Mouse (Mus musculus) MEL (cell line): ENCODE data around the gene Trabd. TPM values are rescaled to one million over a fixed set of nuclear protein-coding genes. Genes with fewer than 3 reads are reported as not detected.

Experiments used
- DNase-seq: peaks from one replicate; pipeline ENCODE4 v3.0.0; 2011; ENCODE audit warnings: low read depth, low spot score
- H3K27ac ChIP-seq: 2 replicates; pipeline ENCODE4 v1.5.1; 2012; ENCODE audit warnings: low read depth, mild to moderate bottlenecking, control low read depth, low read length, moderate library complexity; ENCODE audit not compliant: control insufficient read depth
- H3K27me3 ChIP-seq, 2 experiments: fragments of 150-350 bp in 1 of 2; sonication (generic) in 1 of 2; 2 replicates each; pipeline ENCODE4 v1.6.1; 2012; ENCODE audit warnings: low read length in 2 of 2, mild to moderate bottlenecking in 2 of 2, improper control_type of control experiment in 1 of 2, moderate library complexity in 1 of 2; ENCODE audit not compliant: insufficient read depth in 2 of 2, control insufficient read depth in 1 of 2
- H3K36me3 ChIP-seq, 2 experiments: 2 replicates each; pipeline ENCODE4 v1.6.1; 2012 to 2014; ENCODE audit warnings: low read length in 2 of 2, improper control_type of control experiment in 1 of 2, inconsistent platforms in 1 of 2, mild to moderate bottlenecking in 1 of 2; ENCODE audit not compliant: insufficient read depth in 2 of 2, control insufficient read depth in 1 of 2
- H3K4me1 ChIP-seq, 2 experiments: fragments of 150-350 bp in 1 of 2; sonication (generic) in 1 of 2; 2 replicates each; pipeline ENCODE4 v1.6.1; 2012; ENCODE audit warnings: low read length in 2 of 2, improper control_type of control experiment in 1 of 2, mild to moderate bottlenecking in 1 of 2; ENCODE audit not compliant: insufficient read depth in 2 of 2, control insufficient read depth in 1 of 2
- H3K4me3 ChIP-seq, 2 experiments: fragments of 150-350 bp in 1 of 2; sonication (generic) in 1 of 2; 2 replicates each; pipeline ENCODE4 v1.5.1; 2012; ENCODE audit warnings: low read depth in 2 of 2, low read length in 2 of 2, mild to moderate bottlenecking in 2 of 2, moderate library complexity in 2 of 2, control low read depth in 1 of 2, improper control_type of control experiment in 1 of 2; ENCODE audit not compliant: control insufficient read depth in 1 of 2, insufficient read depth in 1 of 2
- H3K79me2 ChIP-seq: 2 replicates; pipeline ENCODE4 v1.6.1; 2012; ENCODE audit warnings: mild to moderate bottlenecking, low read length, moderate library complexity; ENCODE audit not compliant: control insufficient read depth, poor library complexity, insufficient read depth
- H3K9ac ChIP-seq: 2 replicates; pipeline ENCODE4 v1.6.1; 2012; ENCODE audit warnings: low read depth, mild to moderate bottlenecking, control low read depth, low read length, moderate library complexity; ENCODE audit not compliant: control insufficient read depth, poor library complexity, severe bottlenecking
- H3K9me3 ChIP-seq: fragments of 150-350 bp; sonication (generic); replicated peaks from 2 replicates; pipeline ENCODE4 v1.6.1; 2012; ENCODE audit warnings: mild to moderate bottlenecking, low read length, improper control_type of control experiment, moderate library complexity; ENCODE audit not compliant: insufficient read depth
- CHD1 ChIP-seq: IDR thresholded peaks from 2 replicates; pipeline ENCODE4 v1.6.1; 2012; ENCODE audit warnings: low read depth, mild to moderate bottlenecking, inconsistent platforms, low read length, improper control_type of control experiment
- CTCF ChIP-seq, 3 experiments: IDR thresholded peaks in 2 of 3; conservative IDR thresholded peaks in 1 of 3; 2 replicates each; pipeline ENCODE4 v1.5.1; 2011 to 2012; ENCODE audit warnings: low read length in 3 of 3, low read depth in 2 of 3, mild to moderate bottlenecking in 2 of 3, improper control_type of control experiment in 1 of 3, inconsistent platforms in 1 of 3, mixed read lengths in 1 of 3, moderate library complexity in 1 of 3; ENCODE audit not compliant: control insufficient read depth in 1 of 3, insufficient read depth in 1 of 3, poor library complexity in 1 of 3, severe bottlenecking in 1 of 3
- E2F4 ChIP-seq: IDR thresholded peaks from 2 replicates; pipeline ENCODE4 v1.6.1; 2011; ENCODE audit warnings: low read depth, low read length, improper control_type of control experiment, borderline replicate concordance
- ELF1 ChIP-seq: IDR thresholded peaks from 2 replicates; pipeline ENCODE4 v1.6.1; 2014; ENCODE audit warnings: low read depth, mild to moderate bottlenecking, inconsistent platforms, low read length, improper control_type of control experiment, moderate library complexity
- JUND ChIP-seq: IDR thresholded peaks from 2 replicates; pipeline ENCODE4 v1.6.1; 2011; ENCODE audit warnings: low read depth, mild to moderate bottlenecking, improper control_type of control experiment, low read length
- MAZ ChIP-seq: IDR thresholded peaks from 2 replicates; pipeline ENCODE4 v1.6.1; 2012; ENCODE audit warnings: low read depth, mild to moderate bottlenecking, inconsistent platforms, low read length, improper control_type of control experiment
- NELFE ChIP-seq: IDR thresholded peaks from 2 replicates; pipeline ENCODE4 v1.6.1; 2011; ENCODE audit warnings: low read depth, low read length, improper control_type of control experiment
- NRF1 ChIP-seq: IDR thresholded peaks from 2 replicates; pipeline ENCODE4 v1.6.1; 2014; ENCODE audit warnings: low read depth, mild to moderate bottlenecking, inconsistent platforms, low read length, improper control_type of control experiment, moderate library complexity; ENCODE audit not compliant: poor library complexity, insufficient read depth, severe bottlenecking
- POLR2A ChIP-seq, 2 experiments: IDR thresholded peaks; 2 replicates each; pipeline ENCODE4 v1.6.1; 2011 to 2012; ENCODE audit warnings: low read length in 2 of 2, mild to moderate bottlenecking in 2 of 2, control low read depth in 1 of 2, improper control_type of control experiment in 1 of 2, low read depth in 1 of 2, moderate library complexity in 1 of 2; ENCODE audit not compliant: control insufficient read depth in 1 of 2, insufficient read depth in 1 of 2, poor library complexity in 1 of 2
- POLR2AphosphoS5 ChIP-seq: IDR thresholded peaks from 2 replicates; pipeline ENCODE4 v1.6.1; 2012; ENCODE audit warnings: low read depth, borderline replicate concordance, mild to moderate bottlenecking, inconsistent platforms, low read length, moderate library complexity, mixed read lengths
- RCOR1 ChIP-seq: IDR thresholded peaks from 2 replicates; pipeline ENCODE4 v1.6.1; 2012; ENCODE audit warnings: low read depth, mild to moderate bottlenecking, inconsistent platforms, low read length, improper control_type of control experiment
- SIN3A ChIP-seq: IDR thresholded peaks from 2 replicates; pipeline ENCODE4 v1.6.1; 2012; ENCODE audit warnings: low read length, improper control_type of control experiment, inconsistent platforms
- TAL1 ChIP-seq: IDR thresholded peaks from 2 replicates; pipeline ENCODE4 v1.6.1; 2012; ENCODE audit warnings: mild to moderate bottlenecking, inconsistent platforms, low read length, moderate library complexity, mixed read lengths
- TBP ChIP-seq: IDR thresholded peaks from 2 replicates; pipeline ENCODE4 v1.8.0; 2011; ENCODE audit warnings: low read depth, low read length, improper control_type of control experiment
- USF2 ChIP-seq, 2 experiments: IDR thresholded peaks; 2 replicates each; pipeline ENCODE4 v1.6.1; 2011 to 2012; ENCODE audit warnings: improper control_type of control experiment in 2 of 2, low read length in 2 of 2, borderline replicate concordance in 1 of 2, inconsistent platforms in 1 of 2, low read depth in 1 of 2, mild to moderate bottlenecking in 1 of 2; ENCODE audit not compliant: insufficient read depth in 1 of 2
- ZNF384 ChIP-seq: IDR thresholded peaks from 2 replicates; pipeline ENCODE4 v1.6.1; 2012; ENCODE audit warnings: low read depth, mild to moderate bottlenecking, inconsistent platforms, low read length, improper control_type of control experiment
- polyA plus RNA-seq, 2 experiments: library from polyadenylated mRNA; stranded (reverse) in 1 of 2; unstranded in 1 of 2; fragments of >175 nt in 1 of 2; fragments of >200 nt in 1 of 2; gene quantifications; 2 replicates each; pipeline versions ENCODE4 v1.2.1 to v1.2.4; 2012; ENCODE audit warnings: low replicate concordance in 2 of 2, low read depth in 1 of 2; ENCODE audit not compliant: insufficient read length in 2 of 2, insufficient read depth in 1 of 2, missing spikeins in 1 of 2
- total RNA-seq: library from RNA; depleted of rRNA; stranded (reverse); fragments of 300-350 nt; gene quantifications from 2 replicates; pipeline ENCODE4 v1.2.3, GENCODE M21; 2012

Trabd gene
- total and polyA plus RNA-seq, 3 experiments, result 45.9 to 81.4 TPM; not detected in 1

- H3K4me1 ChIP-seq, result no peaks in the 10 kb centered on the region
- TF ChIP-seq SIN3A (no peak), TBP (no peak), CHD1 (no peak), E2F4 (no peak)
- no peaks in the 10 kb centered on the region for H3K79me2 ChIP-seq
- H3K36me3 ChIP-seq, result no peaks in the 10 kb centered on the region
- DNase-seq, result no peak
- no peaks in the 10 kb centered on the region for H3K9me3 ChIP-seq
- H3K9ac ChIP-seq, result no peak overlapping the region
- no peak overlapping the region for H3K4me3 ChIP-seq
- H3K27ac ChIP-seq, result no peak overlapping the region
- peaks cover 1 to 5% of the 10 kb centered on the region in 2 experiments for H3K27me3 ChIP-seq
Observed at GRCm38 (mm10) chr15:89046356-89046755, 28.6 kb upstream of the Trabd start.

GRCm38 (mm10) chr15:89054666-89055065, 20.3 kb upstream of the Trabd start:
- peaks cover 5 to 16% of the 10 kb centered on the region in 2 experiments for H3K27me3 ChIP-seq
- no peaks in the 10 kb centered on the region for H3K4me1 ChIP-seq
- H3K27ac ChIP-seq, result no peak overlapping the region
- H3K79me2 ChIP-seq, result no peaks in the 10 kb centered on the region
- H3K9me3 ChIP-seq, result no peaks in the 10 kb centered on the region
- TF ChIP-seq JUND (no peak), CTCF (IDR thresholded peaks at IDR 0.05 in 2 of 3, conservative IDR thresholded peaks at IDR 0.05 in 1 of 3; ENCODE audit: control insufficient read depth in 1 of 3, insufficient read depth in 1 of 3, low read depth in 2 of 3, low read length in 3 of 3, poor library complexity in 1 of 3, severe bottlenecking in 1 of 3) (no peak), NRF1 (no peak), TAL1 (no peak), ELF1 (no peak), USF2 (IDR thresholded peaks at IDR 0.05; ENCODE audit: borderline replicate concordance in 1 of 2, insufficient read depth in 1 of 2, low read depth in 1 of 2, low read length in 2 of 2) (no peak), MAZ (no peak), POLR2A (IDR thresholded peaks at IDR 0.05; ENCODE audit: control insufficient read depth in 1 of 2, insufficient read depth in 1 of 2, low read depth in 1 of 2, low read length in 2 of 2, poor library complexity in 1 of 2) (no peak), RCOR1 (no peak), CHD1 (no peak), ZNF384 (no peak), TBP (no peak), NELFE (no peak), POLR2AphosphoS5 (no peak)
- no peaks in the 10 kb centered on the region for H3K36me3 ChIP-seq
- DNase-seq, result no peak
- no peak overlapping the region for H3K4me3 ChIP-seq
- H3K9ac ChIP-seq, result no peak overlapping the region
